Mouse (Mus musculus) liver, embryonic 16.5 days (tissue): ENCODE data around the gene Gm45521. TPM values are rescaled to one million over a fixed set of nuclear protein-coding genes. Genes with fewer than 3 reads are reported as not detected.

Source experiments
- ATAC-seq: fragments of 200-750 bp; cut with Nextera tagmentation; 2 replicates; pipeline ENCODE4 v1.8.0; 2017; ENCODE audit warnings: low read depth, mild to moderate bottlenecking, moderate number of reproducible peaks, moderate library complexity
- H3K27ac ChIP-seq: fragments of 300-500 bp; sonication (generic); 2 replicates; pipeline ENCODE4 v1.5.1; 2014; ENCODE audit warnings: mild to moderate bottlenecking, low read length
- H3K27me3 ChIP-seq: fragments of 300-500 bp; sonication (generic); 2 replicates; pipeline ENCODE4 v1.6.1; 2014; ENCODE audit warnings: low read depth, low read length, mixed read lengths; ENCODE audit not compliant: control insufficient read depth, insufficient read depth
- H3K36me3 ChIP-seq: fragments of 300-500 bp; sonication (generic); 2 replicates; pipeline ENCODE4 v1.6.1; 2014; ENCODE audit warnings: mild to moderate bottlenecking; ENCODE audit not compliant: control insufficient read depth, insufficient read depth
- H3K4me1 ChIP-seq: fragments of 300-500 bp; sonication (generic); 2 replicates; pipeline ENCODE4 v1.6.1; 2014; ENCODE audit warnings: low read depth, low read length, mixed read lengths; ENCODE audit not compliant: control insufficient read depth
- H3K4me2 ChIP-seq: fragments of 300-500 bp; sonication (generic); 2 replicates; pipeline ENCODE4 v1.6.1; 2014; ENCODE audit warnings: low read depth, low read length, mixed read lengths
- H3K4me3 ChIP-seq: fragments of 300-500 bp; sonication (generic); 2 replicates; pipeline ENCODE4 v1.5.1; 2014; ENCODE audit warnings: low read depth, mild to moderate bottlenecking, low read length
- H3K9ac ChIP-seq: fragments of 300-500 bp; sonication (generic); 2 replicates; pipeline ENCODE4 v1.6.1; 2014; ENCODE audit warnings: low read depth, low read length
- H3K9me3 ChIP-seq: fragments of 300-500 bp; sonication (generic); replicated peaks from 2 replicates; pipeline ENCODE4 v1.6.1; 2016; ENCODE audit warnings: low read length; ENCODE audit not compliant: control insufficient read depth
- WGBS: fragments of 180-500 bp; shearing (Covaris S2); extraction: QIAGEN DNeasy Blood & Tissue Kit; methylation state at CpG from one replicate; pipeline ENCODE4 v1.1.7; 2014; ENCODE audit not compliant: insufficient replicate concordance; 5-methylcytosine and 5-hydroxymethylcytosine counted together
- polyA plus RNA-seq: library from polyadenylated mRNA; unstranded; fragments of >200 nt; fragmentation: Nextera tagmentation; extraction: Ambion mirVana; gene quantifications from 2 replicates; pipeline ENCODE4 v1.2.1, GENCODE M21; 2015

The Gm45521 gene
- polyA plus RNA-seq, 1 experiment from 2014 or later = not detected

DNA sequence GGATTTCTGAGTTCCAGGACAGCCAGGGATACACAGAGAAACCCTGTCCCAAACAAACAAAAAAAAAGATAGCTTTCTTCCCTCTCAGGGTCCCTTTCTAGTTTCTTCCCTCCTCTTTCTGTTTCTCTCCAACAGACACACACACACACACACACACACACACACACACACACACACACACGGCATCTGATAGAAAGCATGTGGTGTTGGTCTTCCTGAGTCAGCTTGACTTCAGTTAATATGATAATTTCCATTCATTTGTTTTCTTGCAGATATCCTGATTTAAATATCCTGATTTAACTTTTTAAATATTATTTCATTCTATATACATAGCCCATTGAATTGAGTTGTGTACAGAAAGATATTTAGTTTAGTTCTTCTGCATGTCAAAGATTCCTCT is 28.7 kb upstream of the Gm45521 start:
- Histone ChIP-seq H3K27ac (no peak overlapping the region), H3K4me1 (peaks cover 3% of the 10 kb centered on the region; the same call in 1 of the 2 replicates), H3K27me3 (no peaks in the 10 kb centered on the region), H3K4me2 (no peak overlapping the region), H3K9ac (no peak overlapping the region), H3K36me3 (no peaks in the 10 kb centered on the region; the same call in 1 of the 2 replicates), H3K9me3 (no peaks in the 10 kb centered on the region), H3K4me3 (no peak overlapping the region)
- ATAC-seq = no peak
- WGBS = 12% methylated on average over 1 of the region's 1 CpGs

DNA sequence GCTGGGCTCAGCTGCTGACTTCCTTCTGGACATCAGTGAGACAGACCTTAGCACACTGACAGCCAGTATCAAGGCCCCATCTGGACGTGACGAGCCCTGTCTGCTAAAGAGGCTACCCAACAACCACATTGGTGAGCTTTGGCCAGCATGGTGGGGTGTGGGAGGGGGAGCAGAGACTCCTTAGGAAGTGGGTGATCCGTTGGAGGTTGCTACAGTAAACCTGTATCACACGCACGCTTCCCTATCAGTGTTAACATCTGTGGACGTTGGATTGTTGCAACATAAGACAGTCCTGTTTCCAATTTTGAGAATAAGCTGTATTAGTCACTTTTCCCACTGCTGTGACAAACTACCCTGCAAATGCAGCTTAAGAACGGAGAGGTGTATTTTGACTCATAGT is 28.1 kb upstream of the Gm45521 start:
- 15% methylated on average over 7 of the region's 7 CpGs for WGBS
- no peak for ATAC-seq
- no peak overlapping the region for H3K9ac ChIP-seq
- H3K4me2 ChIP-seq = no peak overlapping the region
- H3K27me3 ChIP-seq = no peaks in the 10 kb centered on the region
- H3K36me3 ChIP-seq = no peaks in the 10 kb centered on the region; the same call in 1 of the 2 replicates
- no peaks in the 10 kb centered on the region for H3K9me3 ChIP-seq
- H3K4me1 ChIP-seq = peaks cover 5% of the 10 kb centered on the region; the same call in 1 of the 2 replicates
- no peak overlapping the region for H3K4me3 ChIP-seq
- no peak overlapping the region for H3K27ac ChIP-seq

- no peaks in the 10 kb centered on the region for H3K9me3 ChIP-seq
- H3K4me1 ChIP-seq = peaks cover 5% of the 10 kb centered on the region; the same call in 1 of the 2 replicates
- H3K4me2 ChIP-seq = no peak overlapping the region
- H3K27ac ChIP-seq = no peak overlapping the region
- ATAC-seq = no peak
- H3K9ac ChIP-seq = no peak overlapping the region
- WGBS = 71% methylated on average over 4 of the region's 4 CpGs
- no peaks in the 10 kb centered on the region for H3K27me3 ChIP-seq
- H3K36me3 ChIP-seq = no peaks in the 10 kb centered on the region; the same call in 1 of the 2 replicates
- no peak overlapping the region for H3K4me3 ChIP-seq
These were observed 24.9 kb upstream of the Gm45521 start for GRCm38 (mm10) chr14:7932151-7932550.

DNA sequence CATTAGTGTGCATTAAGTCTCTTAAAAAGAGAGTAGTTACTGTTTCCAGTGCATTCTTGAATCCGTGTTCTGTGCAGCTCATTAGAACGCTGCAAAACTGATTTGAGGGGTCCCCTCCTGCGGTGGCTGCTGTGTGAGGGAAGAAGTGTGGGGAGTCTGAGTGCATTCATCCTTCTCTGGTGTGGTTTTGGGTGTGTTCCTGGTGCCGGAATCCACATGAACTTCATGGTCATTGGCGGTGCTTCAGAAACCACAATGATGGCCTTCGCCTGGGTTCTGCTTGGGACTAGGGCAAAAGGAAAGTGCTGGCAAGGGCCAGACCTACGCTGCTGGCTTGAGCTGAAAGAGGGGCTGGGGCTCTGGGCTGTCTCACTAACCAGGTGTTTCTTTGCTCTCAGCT is 22.9 kb upstream of the Gm45521 start:
- no peaks in the 10 kb centered on the region for H3K27me3 ChIP-seq
- H3K27ac ChIP-seq = no peak overlapping the region
- ATAC-seq = no peak
- no peaks in the 10 kb centered on the region for H3K9me3 ChIP-seq
- H3K4me3 ChIP-seq = no peak overlapping the region
- no peaks in the 10 kb centered on the region; the same call in 1 of the 2 replicates for H3K36me3 ChIP-seq
- no peak overlapping the region for H3K4me2 ChIP-seq
- H3K4me1 ChIP-seq = peaks cover 5% of the 10 kb centered on the region; the same call in 1 of the 2 replicates
- 52% methylated on average over 7 of the region's 7 CpGs for WGBS
- no peak overlapping the region for H3K9ac ChIP-seq

GRCm38 (mm10) chr14:7937052-7937630 is 19.9 kb upstream of the Gm45521 start:
- no peaks in the 10 kb centered on the region for H3K27me3 ChIP-seq
- H3K27ac ChIP-seq = no peak overlapping the region
- no peak overlapping the region for H3K4me2 ChIP-seq
- H3K9ac ChIP-seq = no peak overlapping the region
- no peaks in the 10 kb centered on the region for H3K9me3 ChIP-seq
- H3K4me1 ChIP-seq = peaks cover 5% of the 10 kb centered on the region; the same call in 1 of the 2 replicates
- H3K4me3 ChIP-seq = no peak overlapping the region
- H3K36me3 ChIP-seq = no peaks in the 10 kb centered on the region
- 38% methylated on average over 17 of the region's 17 CpGs for WGBS
- no peak for ATAC-seq

- no peak overlapping the region for H3K27ac ChIP-seq
- H3K9me3 ChIP-seq = no peaks in the 10 kb centered on the region
- H3K4me1 ChIP-seq = no peaks in the 10 kb centered on the region; the same call in none of the 2 replicates
- no peak overlapping the region for H3K9ac ChIP-seq
- H3K36me3 ChIP-seq = no peaks in the 10 kb centered on the region
- 63% methylated on average over 19 of the region's 19 CpGs for whole genome bisulfite sequencing
- ATAC-seq = no peak
- H3K27me3 ChIP-seq = no peaks in the 10 kb centered on the region
- H3K4me2 ChIP-seq = no peak overlapping the region
- no peak overlapping the region for H3K4me3 ChIP-seq
These were observed 18.0 kb upstream of the Gm45521 start for GRCm38 (mm10) chr14:7938809-7939784.

- Histone ChIP-seq H3K9ac (no peak overlapping the region), H3K4me1 (no peaks in the 10 kb centered on the region; the same call in none of the 2 replicates), H3K27ac (no peak overlapping the region), H3K9me3 (no peaks in the 10 kb centered on the region), H3K4me3 (no peak overlapping the region), H3K36me3 (no peaks in the 10 kb centered on the region), H3K4me2 (no peak overlapping the region), H3K27me3 (no peaks in the 10 kb centered on the region)
- WGBS = 53% methylated on average over 5 of the region's 5 CpGs
- ATAC-seq = no peak
These were observed 15.7 kb upstream of the Gm45521 start for GRCm38 (mm10) chr14:7941413-7941812.

- no peak overlapping the region for H3K4me2 ChIP-seq
- ATAC-seq = no peak
- 53% methylated on average over 7 of the region's 7 CpGs for WGBS
- no peaks in the 10 kb centered on the region for H3K36me3 ChIP-seq
- H3K27ac ChIP-seq = no peak overlapping the region
- H3K9ac ChIP-seq = no peak overlapping the region
- H3K9me3 ChIP-seq = no peaks in the 10 kb centered on the region
- no peaks in the 10 kb centered on the region for H3K27me3 ChIP-seq
- H3K4me1 ChIP-seq = no peaks in the 10 kb centered on the region; the same call in none of the 2 replicates
- H3K4me3 ChIP-seq = no peak overlapping the region
These were observed 13.8 kb upstream of the Gm45521 start for GRCm38 (mm10) chr14:7943101-7943800.
